In the genomic region with DNA sequence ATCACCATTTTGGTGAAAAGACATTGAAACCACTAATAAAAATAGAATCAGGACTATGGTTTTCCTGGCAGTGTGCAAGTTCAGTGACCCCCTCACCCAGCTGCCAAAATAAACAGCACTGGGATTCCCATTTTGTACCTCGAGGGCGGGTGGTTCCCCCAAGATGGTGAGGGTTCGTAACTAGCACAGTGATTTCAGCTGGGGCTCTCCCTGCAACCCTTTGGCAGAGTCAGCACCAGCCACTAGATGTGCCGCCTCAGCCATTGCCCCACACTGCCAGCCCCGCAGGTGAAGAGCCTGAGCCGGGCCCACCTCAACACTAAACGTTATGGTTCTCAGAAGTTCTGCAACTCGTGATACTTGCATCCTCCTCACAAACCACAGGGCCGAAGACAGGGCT, we compare ENCODE assay signal across 19 mouse cellular contexts.
A peak's percentile ranks its signal among the peaks of the same experiment; 100 is the strongest.
DNase-seq lines count a peak whose midpoint lies in the region; ATAC-seq lines count a peak whose summit lies in the region.
"Had no signal": no experiment of that assay in that cellular context is flagged by ENCODE, and none has a peak within 500 bp of the region (broad histone marks: within the 10 kb centered on the region; RNA-seq: fewer than 3 reads in every experiment).

No protein-coding gene starts in this region.

- no peak overlapping the region for H3K9ac ChIP-seq in midbrain, embryonic 14.5 days (replicated peaks; ENCODE audit: low read length)
- H3K9ac ChIP-seq: hindbrain, embryonic 13.5 days; intestine, embryonic 15.5 days had no signal

- H3K27ac ChIP-seq in midbrain, embryonic 14.5 days (replicated peaks; ENCODE audit: low read depth, low read length) = no peak overlapping the region
- H3K27ac ChIP-seq: embryonic facial prominence, embryonic 10.5 days; heart, embryonic 10.5 days; hindbrain, embryonic 13.5 days; hindbrain, postnatal 0 days; intestine, embryonic 15.5 days had no signal

- no peaks in the 10 kb centered on the region for H3K9me3 ChIP-seq in midbrain, embryonic 14.5 days (ENCODE audit: control insufficient read depth, low read length)
- H3K9me3 ChIP-seq: embryonic facial prominence, embryonic 10.5 days; G1E; heart, embryonic 10.5 days; hindbrain, embryonic 13.5 days; intestine, embryonic 15.5 days had no signal

- DNase-seq in thymus, postnatal 0 days (ENCODE audit: low spot score) = peak; percentile 12
- no peak for DNase-seq in thymus, adult 18-20 months
- peak; percentile 16 for DNase-seq in CD4-positive helper T cell, adult 2 months (ENCODE audit: low read depth, low spot score)
- peak; percentile 81 for DNase-seq in NIH3T3 (ENCODE audit: low read depth)
- DNase-seq in gastrocnemius, adult 18-20 months (ENCODE audit: low spot score) = no peak
- no peak for DNase-seq in midbrain, embryonic 14.5 days
- DNase-seq: adrenal gland, postnatal 25 days; B cell, adult 2 months; cerebellum, adult 18-20 months; cerebellum, adult 9-11 months; gastrocnemius, postnatal 36 days; heart, adult 18-20 months had no signal

- ATAC-seq in midbrain, embryonic 14.5 days (ENCODE audit: low FRiP score, low TSS enrichment) = no peak
- ATAC-seq: forebrain, embryonic 14.5 days; intestine, embryonic 15.5 days had no signal

- H3K27me3 ChIP-seq in midbrain, embryonic 14.5 days (ENCODE audit: control insufficient read depth, insufficient read depth, low read length) = no peaks in the 10 kb centered on the region
- H3K27me3 ChIP-seq: hindbrain, embryonic 13.5 days; intestine, embryonic 15.5 days had no signal

- H3K4me1 ChIP-seq in midbrain, embryonic 14.5 days (ENCODE audit: control insufficient read depth, insufficient read depth, low read length) = no peaks in the 10 kb centered on the region
- H3K4me1 ChIP-seq: embryonic facial prominence, embryonic 10.5 days; hindbrain, embryonic 13.5 days; intestine, embryonic 15.5 days had no signal

- no peaks in the 10 kb centered on the region for H3K36me3 ChIP-seq in midbrain, embryonic 14.5 days (ENCODE audit: control insufficient read depth, insufficient read depth, low read length)
- H3K36me3 ChIP-seq: embryonic facial prominence, embryonic 10.5 days; G1E; heart, embryonic 10.5 days; hindbrain, embryonic 13.5 days; intestine, embryonic 15.5 days had no signal

- no peak overlapping the region for H3K4me3 ChIP-seq in midbrain, embryonic 14.5 days (replicated peaks; ENCODE audit: low read depth, low read length)
- H3K4me3 ChIP-seq: embryonic facial prominence, embryonic 10.5 days; heart, embryonic 10.5 days; hindbrain, embryonic 13.5 days; intestine, embryonic 15.5 days had no signal

- no peak overlapping the region for H3K4me2 ChIP-seq in midbrain, embryonic 14.5 days (ENCODE audit: low read length)
- H3K4me2 ChIP-seq: hindbrain, embryonic 13.5 days; intestine, embryonic 15.5 days had no signal

- 89% methylated on average over 9 of the region's 9 CpGs for WGBS in midbrain, embryonic 14.5 days

Comparison
In these comparisons a context has a peak if more than half of its experiments do, and no peak if none do; other contexts are left out.
1. DNase-seq: peak in thymus, postnatal 0 days (single experiment), CD4-positive helper T cell, adult 2 months (single experiment) and NIH3T3 (single experiment); none in thymus, adult 18-20 months (0 of 2), gastrocnemius, adult 18-20 months (single experiment) and midbrain, embryonic 14.5 days (single experiment).